Mouse (Mus musculus) megakaryocyte, embryonic 14.5 days (primary cell): Measurements from ENCODE around the gene Mycbp. TPM values are rescaled to one million over a fixed set of nuclear protein-coding genes. Genes with fewer than 3 reads are reported as not detected.
A peak's percentile ranks its signal among the peaks of the same experiment; 100 is the strongest.

Source experiments
- H3K27me3 ChIP-seq: replicated peaks from 2 replicates; pipeline ENCODE3; 2012; ENCODE audit warnings: inconsistent platforms
- H3K36me3 ChIP-seq: replicated peaks from 2 replicates; pipeline ENCODE3; 2012; ENCODE audit warnings: low read length, inconsistent platforms, mixed read lengths
- H3K4me1 ChIP-seq: 2 replicates; pipeline ENCODE4 v1.6.1; 2012; ENCODE audit warnings: inconsistent platforms
- H3K4me3 ChIP-seq: replicated peaks from 2 replicates; pipeline ENCODE3; 2012; ENCODE audit warnings: moderate library complexity, mild to moderate bottlenecking, inconsistent platforms
- H3K9me3 ChIP-seq: 2 replicates; pipeline ENCODE4 v1.6.1; 2012; ENCODE audit warnings: inconsistent platforms
- FLI1 ChIP-seq: IDR thresholded peaks from 2 replicates; pipeline ENCODE4 v1.6.1; 2012; ENCODE audit warnings: low read length, inconsistent platforms, mixed read lengths
- GATA1 ChIP-seq: IDR thresholded peaks from 3 replicates; pipeline ENCODE4 v1.6.1; 2012; ENCODE audit warnings: mixed read lengths, low read length, inconsistent platforms, borderline replicate concordance
- polyA plus RNA-seq: library from polyadenylated mRNA; stranded (reverse); fragments of >175 nt; gene quantifications from 2 replicates; pipeline ENCODE4 v1.2.3, GENCODE M21; 2012; ENCODE audit warnings: low replicate concordance; ENCODE audit not compliant: insufficient read depth

Gene Mycbp
- polyA plus RNA-seq = 1.8 and 47.7 TPM in 2 replicates

- H3K9me3 ChIP-seq = no peaks in the 10 kb centered on the region
- H3K36me3 ChIP-seq = peaks cover 16% of the 10 kb centered on the region
- H3K4me1 ChIP-seq = peaks cover 48% of the 10 kb centered on the region
- TF ChIP-seq GATA1 (no peak), FLI1 (no peak)
- H3K27me3 ChIP-seq = no peaks in the 10 kb centered on the region
- H3K4me3 ChIP-seq = peak within 1 kb of the TSS; percentile 98
Observed at GRCm38 (mm10) chr4:123904333-123905125, at the start of gene Mycbp. Gene Mycbp (plus strand): TSS chr4:123904832.

- H3K27me3 ChIP-seq = no peaks in the 10 kb centered on the region
- H3K9me3 ChIP-seq = peaks cover 8% of the 10 kb centered on the region
- H3K4me3 ChIP-seq = no peak overlapping the region
- H3K36me3 ChIP-seq = no peaks in the 10 kb centered on the region
- TF ChIP-seq GATA1 (no peak), FLI1 (no peak)
- no peaks in the 10 kb centered on the region for H3K4me1 ChIP-seq
Observed at GRCm38 (mm10) chr4:123856888-123857287, 47.7 kb upstream of the Mycbp start.

- TF ChIP-seq FLI1 = no peak
- TF ChIP-seq GATA1 = no peak
- Histone ChIP-seq H3K36me3 (no peaks in the 10 kb centered on the region), H3K4me1 (no peaks in the 10 kb centered on the region), H3K4me3 (no peak overlapping the region), H3K9me3 (peaks cover 8% of the 10 kb centered on the region; the same call in 1 of the 2 replicates), H3K27me3 (no peaks in the 10 kb centered on the region)
Observed at GRCm38 (mm10) chr4:123858090-123858489, 46.5 kb upstream of the Mycbp start.

GRCm38 (mm10) chr4:123859379-123859778 is 45.3 kb upstream of the Mycbp start, which contains the start of gene 4933427I04Rik:
Gene 4933427I04Rik (plus strand): TSS chr4:123859679.
- H3K27me3 ChIP-seq = no peaks in the 10 kb centered on the region
- TF ChIP-seq FLI1 (no peak), GATA1 (no peak)
- H3K4me1 ChIP-seq = no peaks in the 10 kb centered on the region
- no peaks in the 10 kb centered on the region for H3K36me3 ChIP-seq
- no peak within 1 kb of the TSS for H3K4me3 ChIP-seq
- H3K9me3 ChIP-seq = 0 out of 2 replicates have a peak, but pooled peaks cover 5% of the 10 kb centered on the region

- H3K9me3 ChIP-seq = 0 out of 2 replicates have a peak, but pooled peaks cover 5% of the 10 kb centered on the region
- no peaks in the 10 kb centered on the region for H3K4me1 ChIP-seq
- TF ChIP-seq GATA1 (no peak), FLI1 (no peak)
- H3K36me3 ChIP-seq = no peaks in the 10 kb centered on the region
- no peaks in the 10 kb centered on the region for H3K27me3 ChIP-seq
- no peak overlapping the region for H3K4me3 ChIP-seq
Observed at GRCm38 (mm10) chr4:123859803-123860202, 44.8 kb upstream of the Mycbp start.

- Histone ChIP-seq H3K4me1 (no peaks in the 10 kb centered on the region), H3K27me3 (no peaks in the 10 kb centered on the region), H3K4me3 (no peak overlapping the region), H3K9me3 (0 out of 2 replicates have a peak, but pooled peaks cover 5% of the 10 kb centered on the region), H3K36me3 (no peaks in the 10 kb centered on the region)
- TF ChIP-seq GATA1 = no peak
- TF ChIP-seq FLI1 = no peak
Observed at GRCm38 (mm10) chr4:123860621-123861020, 44.0 kb upstream of the Mycbp start.

GRCm38 (mm10) chr4:123893726-123894125 is 10.9 kb upstream of the Mycbp start:
- H3K9me3 ChIP-seq = peaks cover 2% of the 10 kb centered on the region; the same call in 1 of the 2 replicates
- H3K4me1 ChIP-seq = no peaks in the 10 kb centered on the region
- no peak overlapping the region for H3K4me3 ChIP-seq
- H3K36me3 ChIP-seq = no peaks in the 10 kb centered on the region
- TF ChIP-seq FLI1 = no peak
- no peak for TF ChIP-seq GATA1
- peaks cover 21% of the 10 kb centered on the region for H3K27me3 ChIP-seq

- Histone ChIP-seq H3K27me3 (peaks cover 21% of the 10 kb centered on the region), H3K9me3 (peaks cover under 1% of the 10 kb centered on the region; the same call in 1 of the 2 replicates), H3K4me1 (no peaks in the 10 kb centered on the region), H3K36me3 (no peaks in the 10 kb centered on the region), H3K4me3 (no peak overlapping the region)
- TF ChIP-seq FLI1 (no peak), GATA1 (no peak)
Observed at GRCm38 (mm10) chr4:123894295-123894694, 10.3 kb upstream of the Mycbp start.

GRCm38 (mm10) chr4:123898696-123899095 is 5.9 kb upstream of the Mycbp start:
- peaks cover 10% of the 10 kb centered on the region for H3K4me1 ChIP-seq
- TF ChIP-seq GATA1 (no peak), FLI1 (no peak)
- H3K9me3 ChIP-seq = no peaks in the 10 kb centered on the region
- no peak overlapping the region for H3K4me3 ChIP-seq
- no peaks in the 10 kb centered on the region for H3K36me3 ChIP-seq
- peaks cover 15% of the 10 kb centered on the region for H3K27me3 ChIP-seq

- TF ChIP-seq GATA1 = no peak
- no peak for TF ChIP-seq FLI1
- Histone ChIP-seq H3K4me1 (peaks cover 37% of the 10 kb centered on the region), H3K9me3 (no peaks in the 10 kb centered on the region)
Observed at GRCm38 (mm10) chr4:123903432-123903831, 1.2 kb upstream of the Mycbp start.

More at GRCm38 (mm10) chr4:123903432-123903831, 1.2 kb upstream of the Mycbp start:
- H3K36me3 ChIP-seq = peaks cover 5% of the 10 kb centered on the region
- H3K4me3 ChIP-seq = peak overlapping the region; percentile 42
- no peaks in the 10 kb centered on the region for H3K27me3 ChIP-seq
